Mouse (Mus musculus): ENCODE measurements around the gene Dennd1a.

- TF ChIP-seq CTCF (IDR thresholded peaks at IDR 0.05; ENCODE audit: extremely low read depth, insufficient read depth, insufficient read length, insufficient replicate concordance) (no peak), POLR2A (IDR thresholded peaks at IDR 0.05; ENCODE audit: low read depth, low read length) (no peak)
Observed at GRCm38 (mm10) chr2:37780270-37780929, 506.8 kb downstream of the Dennd1a start.

All from spleen, adult 2 months (tissue).